Mouse (Mus musculus): Measurements from ENCODE around the gene Khsrp.
"Not testable (repeated sequence)": the region's sequence is repeated elsewhere in the genome, so short reads cannot be mapped to it uniquely, and the experiment has no call there.

Gene Khsrp

DNA sequence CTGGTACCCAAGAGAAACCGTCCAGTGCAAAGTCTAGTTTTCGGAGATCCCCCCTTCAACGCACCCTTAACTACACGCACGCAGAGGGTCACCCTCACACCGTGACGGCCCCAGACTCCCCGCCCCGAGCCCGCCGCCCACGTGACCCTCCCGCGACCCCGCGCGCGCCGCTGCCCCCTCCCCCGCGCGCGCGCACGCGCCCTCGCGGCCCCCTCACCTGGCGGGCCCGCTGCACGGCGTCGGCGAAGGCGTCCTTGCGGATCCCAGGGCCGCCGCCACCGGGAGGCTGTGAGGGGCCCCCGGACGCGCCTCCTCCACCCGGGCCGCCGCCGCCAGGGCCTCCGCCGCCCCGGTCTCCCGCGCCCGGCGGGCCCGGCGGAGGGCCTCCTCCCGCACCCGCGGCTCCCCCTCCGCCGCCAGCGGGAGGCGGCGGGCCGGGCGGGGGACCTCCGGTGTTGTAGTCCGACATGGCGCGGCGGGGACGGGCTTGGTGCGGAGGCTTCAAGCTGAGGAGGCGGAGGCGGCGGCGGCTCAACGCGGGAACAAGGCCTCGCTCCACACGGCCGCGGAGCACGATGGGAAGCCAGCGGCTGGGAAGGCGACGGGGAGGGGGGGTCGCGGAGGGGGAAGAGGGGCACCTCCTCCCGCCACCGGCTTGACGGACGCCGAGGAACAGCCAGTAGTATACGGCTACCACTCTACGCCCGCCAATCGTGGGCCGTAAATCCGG, at the start of gene Khsrp:
Gene Khsrp, minus strand, starts transcription at position 592 of the 730 bp plus-strand sequence.
- peak; percentile 49 for DNase-seq (ENCODE audit: low read depth, low spot score)

DNA sequence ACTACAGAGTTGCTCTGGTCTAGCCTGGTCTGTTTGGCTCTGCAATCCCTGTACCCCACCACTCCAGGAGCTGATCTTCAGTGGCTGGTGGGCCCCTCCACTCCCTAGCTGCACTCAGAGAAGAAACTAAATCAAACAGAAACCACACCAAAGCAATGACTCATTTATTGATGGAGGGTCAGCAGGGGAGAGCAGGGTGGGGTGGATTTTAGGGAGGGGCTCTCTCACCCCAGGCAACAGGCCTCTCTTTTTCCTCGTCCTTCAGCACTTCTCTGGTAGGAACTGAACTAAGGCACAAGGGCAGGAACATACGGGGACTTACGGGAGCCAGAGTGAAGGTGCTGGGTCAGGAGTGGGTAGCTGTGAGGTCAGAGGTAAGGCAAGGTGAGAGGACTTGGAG, 48.6 kb upstream of the Khsrp start:
- no peak for DNase-seq (ENCODE audit: low read depth, low spot score)

DNA sequence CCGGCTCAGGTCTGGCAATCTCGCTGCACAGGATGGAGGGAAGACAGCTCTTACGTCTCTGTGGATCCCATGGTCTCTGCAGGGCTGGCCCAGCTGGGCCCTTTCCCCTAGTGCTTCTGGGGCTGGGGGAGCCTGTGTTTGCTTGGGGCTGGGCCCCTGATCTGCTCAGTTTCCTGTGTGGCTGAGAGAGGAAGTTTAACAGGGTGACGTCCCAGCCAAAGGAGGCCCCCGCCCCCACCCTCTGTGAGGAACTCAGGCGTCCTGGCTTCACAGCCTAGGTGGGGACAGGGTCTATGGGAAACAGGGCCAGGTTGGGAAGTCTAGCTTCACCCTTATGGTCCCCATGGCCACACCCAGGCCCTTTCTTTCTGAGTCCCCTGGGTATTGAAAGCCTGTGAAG, 47.0 kb upstream of the Khsrp start, which contains the start of gene Dennd1c:
Gene Dennd1c, minus strand, starts transcription at position 179 of the 400 bp plus-strand sequence.
- DNase-seq (ENCODE audit: low read depth, low spot score), result no peak

DNA sequence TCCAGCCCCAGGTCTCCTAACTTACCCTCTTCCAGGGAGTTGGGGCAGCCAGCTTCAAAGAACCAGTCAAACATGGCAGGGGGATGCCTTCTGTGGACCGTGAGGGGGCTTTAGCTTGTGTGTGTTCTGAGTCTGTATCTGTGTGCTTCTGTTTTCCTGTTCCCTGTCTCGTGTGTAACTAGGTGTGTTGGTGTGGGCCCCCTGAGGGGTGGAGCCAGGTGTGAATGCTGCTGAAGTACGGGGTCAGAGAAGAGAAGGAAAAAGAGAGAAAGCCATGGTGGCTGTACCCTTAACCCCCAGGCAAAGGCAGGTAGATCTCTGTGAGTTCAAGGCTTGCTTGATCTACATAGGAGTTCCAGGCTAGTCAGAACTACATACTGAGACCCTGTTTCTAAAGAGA, 45.6 kb upstream of the Khsrp start:
- no peak for DNase-seq (ENCODE audit: low read depth, low spot score)

DNA sequence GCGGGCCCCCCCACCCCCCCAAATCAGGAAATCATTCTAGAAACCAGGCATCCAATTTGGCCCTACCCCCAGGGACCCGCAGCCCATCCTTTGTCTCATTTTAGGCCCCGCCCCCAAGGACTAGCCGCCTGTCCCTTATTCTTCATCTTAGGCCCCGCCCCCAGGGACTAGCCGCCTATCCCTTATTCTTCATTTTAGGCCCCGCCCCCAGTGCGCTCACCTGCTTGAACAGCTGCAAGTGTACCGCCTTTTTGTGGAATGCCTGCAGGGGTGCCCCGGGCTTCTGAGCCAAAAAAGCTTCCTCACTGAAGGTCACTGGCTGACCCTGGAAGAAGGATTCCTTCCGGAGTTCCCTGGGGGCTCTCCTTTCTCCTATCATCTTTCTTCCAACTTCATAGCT, 39.4 kb upstream of the Khsrp start:
- peak; percentile 63 for DNase-seq (ENCODE audit: low read depth, low spot score)

DNA sequence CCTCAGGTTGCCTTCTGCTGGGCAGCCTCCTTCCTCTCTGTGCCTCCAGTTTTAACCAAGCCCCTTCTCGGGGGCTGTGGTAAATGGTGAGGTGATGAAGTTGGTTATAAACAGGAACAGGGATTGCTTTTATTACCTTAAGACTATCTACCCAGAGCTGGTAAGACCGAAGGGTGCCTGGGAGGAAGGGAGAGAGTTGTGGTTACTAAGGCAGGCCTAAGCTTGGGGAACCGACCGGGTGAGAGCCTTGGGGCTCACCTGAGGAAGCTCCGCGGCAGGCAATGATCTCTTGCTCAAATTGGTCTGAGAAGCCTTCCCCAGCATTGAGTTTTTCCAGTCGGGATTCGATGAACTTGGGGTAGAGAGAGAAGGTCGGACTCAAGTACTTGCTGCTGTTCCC, 39.0 kb upstream of the Khsrp start:
- no peak for DNase-seq (ENCODE audit: low read depth, low spot score)

DNA sequence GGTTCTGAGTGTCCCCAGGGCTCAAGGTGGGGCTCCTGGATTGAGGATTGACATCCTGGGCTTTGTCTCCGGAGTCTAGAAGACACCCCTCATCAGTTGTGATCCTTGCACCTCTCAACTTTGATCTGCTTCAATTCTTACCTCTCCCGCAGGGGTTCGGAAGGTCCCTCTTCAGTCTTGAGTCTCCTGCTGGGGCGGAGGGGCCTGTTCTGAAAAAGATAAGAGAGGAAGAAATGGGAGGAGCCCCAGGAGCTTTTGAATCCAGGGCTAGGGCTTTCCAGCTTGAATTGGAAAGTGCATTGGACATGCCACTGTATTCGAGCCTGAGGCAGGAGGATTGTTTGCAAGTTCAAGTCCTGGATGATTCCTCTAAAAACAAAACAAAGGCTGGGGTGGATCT, 35.6 kb upstream of the Khsrp start:
- DNase-seq (ENCODE audit: low read depth, low spot score), result no peak

DNA sequence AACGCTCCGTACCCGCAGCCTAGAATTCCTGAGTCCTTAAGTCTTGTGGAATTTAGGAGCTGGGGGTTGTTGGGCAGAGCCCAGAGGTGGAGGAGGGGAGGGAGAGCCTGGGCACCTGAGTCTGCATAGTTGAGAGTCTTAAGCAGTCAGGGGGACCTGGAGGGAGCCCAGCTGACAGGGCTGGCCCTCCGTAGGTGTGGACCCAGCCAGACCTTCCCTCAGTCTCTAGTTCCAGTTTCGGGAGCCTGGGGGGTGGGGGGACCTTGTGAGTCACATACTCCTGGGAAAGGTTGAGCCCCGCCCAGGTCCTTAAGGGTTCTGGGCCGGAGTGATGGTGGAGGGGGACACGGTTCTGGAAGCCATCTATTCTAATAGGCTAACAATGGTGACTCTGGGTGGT, 31.7 kb upstream of the Khsrp start:
- DNase-seq (ENCODE audit: low read depth, low spot score), result no peak

DNA sequence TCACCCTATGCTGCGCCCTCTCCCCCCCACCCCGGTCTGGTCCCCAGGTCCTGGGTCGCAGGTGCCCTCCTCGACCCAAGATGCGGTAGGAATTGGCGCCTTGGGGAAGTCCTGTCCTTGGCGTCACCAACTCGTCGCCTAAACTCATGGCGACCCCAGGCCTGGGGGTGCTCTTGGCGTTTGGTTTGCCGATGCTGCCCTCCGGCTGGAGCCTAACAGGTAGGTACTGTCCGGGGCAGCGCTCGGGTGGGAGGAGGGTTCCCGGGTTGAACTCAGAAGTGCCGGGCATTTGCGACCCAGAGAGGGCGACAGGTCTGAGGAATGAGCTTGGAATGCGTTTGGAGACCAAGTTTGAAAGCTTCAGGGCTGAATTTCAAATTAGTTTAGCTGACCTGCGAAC, 31.2 kb upstream of the Khsrp start:
- no peak for DNase-seq (ENCODE audit: low read depth, low spot score)

DNA sequence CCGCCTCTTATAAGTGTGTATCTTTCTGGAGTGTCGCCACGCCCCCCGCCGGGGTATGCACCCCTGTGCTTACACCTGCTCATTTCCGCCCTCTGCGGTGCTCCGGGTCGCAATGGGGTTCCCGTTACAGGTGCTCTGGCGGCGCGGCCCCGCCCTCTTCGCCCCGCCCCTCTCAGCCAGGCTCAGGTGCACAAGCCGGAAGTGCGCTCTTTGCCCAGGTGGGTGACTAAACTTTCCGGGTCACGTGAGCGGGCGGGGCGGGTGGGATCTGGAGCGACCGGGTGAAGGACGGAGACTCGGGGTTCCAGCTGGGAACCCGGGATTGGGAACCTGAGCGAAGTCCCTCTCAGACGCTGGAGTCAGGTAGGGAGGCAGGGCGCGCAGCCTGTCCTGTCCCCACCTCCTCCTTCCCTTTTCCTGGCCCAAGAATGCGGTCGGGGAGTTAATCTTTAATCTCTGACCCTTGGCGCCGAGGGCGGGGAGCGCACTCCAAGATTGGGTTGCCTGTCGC, 30.7 kb upstream of the Khsrp start:
- DNase-seq (ENCODE audit: low read depth, low spot score), result no peak

DNA sequence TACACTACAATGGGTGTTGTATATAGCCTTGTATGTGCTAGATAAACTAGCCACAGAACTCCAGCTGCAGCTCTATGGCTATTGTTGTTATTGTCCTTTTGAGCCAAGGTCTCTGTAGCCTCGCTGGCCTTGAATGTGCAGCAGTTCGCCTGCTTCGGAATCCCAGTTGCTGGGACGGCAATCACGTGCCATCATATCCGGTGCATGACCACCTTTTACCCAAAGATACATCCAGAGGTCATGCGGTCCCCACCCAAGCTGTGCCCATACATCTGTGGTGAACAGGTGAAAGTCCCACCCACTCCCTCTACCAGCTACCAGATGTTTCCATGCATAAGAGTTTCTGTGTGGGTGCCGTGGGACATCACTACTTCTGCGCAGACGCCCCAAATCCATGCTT, 29.7 kb upstream of the Khsrp start:
- no peak for DNase-seq (ENCODE audit: low read depth, low spot score)

DNA sequence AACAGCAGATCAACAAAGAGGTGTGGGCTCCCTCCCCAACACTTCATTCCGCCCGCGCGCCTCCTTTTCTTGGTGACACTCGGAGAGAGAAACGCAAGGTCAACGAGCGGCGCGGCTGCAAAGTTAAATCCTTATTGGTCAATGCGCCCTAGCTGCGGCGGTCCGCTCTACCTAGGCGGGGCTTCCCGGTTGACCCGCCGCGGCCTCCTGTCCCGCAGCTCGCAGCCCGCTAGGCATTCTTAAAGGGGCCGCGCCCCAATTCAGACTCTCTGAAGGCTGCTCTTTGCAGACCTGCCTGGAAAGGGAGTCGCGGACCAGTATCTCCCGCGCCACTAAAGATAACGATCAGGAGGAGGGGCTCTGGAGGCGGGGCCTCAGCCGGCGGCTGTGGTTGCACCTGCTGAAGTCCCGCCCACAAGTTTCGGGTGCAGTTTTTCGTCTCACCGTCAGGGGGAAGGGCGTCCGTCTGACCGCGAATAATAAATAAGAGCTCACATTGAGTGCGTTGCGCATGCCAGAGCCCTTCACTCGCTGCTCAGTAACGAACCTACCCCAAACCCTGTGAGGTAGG, 29.0 kb upstream of the Khsrp start:
- peak; percentile 95 for DNase-seq (ENCODE audit: low read depth, low spot score)

DNA sequence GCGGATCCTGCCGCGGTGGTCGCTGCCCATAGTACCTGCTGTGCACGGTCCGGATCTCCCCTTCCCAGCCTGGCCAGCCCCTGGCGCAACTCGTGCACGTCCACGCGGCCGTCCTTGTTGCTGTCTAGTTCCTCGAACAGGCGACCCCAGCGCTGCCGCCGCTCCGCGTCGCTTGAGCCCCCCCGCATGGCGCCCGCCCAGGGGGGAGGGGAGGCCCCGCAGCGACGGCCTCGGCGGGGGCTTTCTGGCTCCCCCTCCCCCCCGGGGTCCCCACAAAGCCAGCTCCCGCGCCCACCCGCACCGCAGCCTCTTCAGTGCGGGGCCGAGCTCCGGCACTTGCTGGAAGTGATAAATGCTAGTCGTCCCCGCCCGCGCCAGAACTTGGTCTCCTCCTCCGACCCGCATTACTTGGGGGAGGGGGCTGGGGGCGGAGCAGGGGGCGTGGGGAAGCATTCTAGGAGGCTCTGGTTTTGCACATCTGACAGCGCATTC, 28.2 kb upstream of the Khsrp start, which contains the start of gene Slc25a23:
Gene Slc25a23, minus strand, starts transcription at position 378 of the 492 bp plus-strand sequence.
- peak; percentile 84 for DNase-seq (ENCODE audit: low read depth, low spot score)

DNA sequence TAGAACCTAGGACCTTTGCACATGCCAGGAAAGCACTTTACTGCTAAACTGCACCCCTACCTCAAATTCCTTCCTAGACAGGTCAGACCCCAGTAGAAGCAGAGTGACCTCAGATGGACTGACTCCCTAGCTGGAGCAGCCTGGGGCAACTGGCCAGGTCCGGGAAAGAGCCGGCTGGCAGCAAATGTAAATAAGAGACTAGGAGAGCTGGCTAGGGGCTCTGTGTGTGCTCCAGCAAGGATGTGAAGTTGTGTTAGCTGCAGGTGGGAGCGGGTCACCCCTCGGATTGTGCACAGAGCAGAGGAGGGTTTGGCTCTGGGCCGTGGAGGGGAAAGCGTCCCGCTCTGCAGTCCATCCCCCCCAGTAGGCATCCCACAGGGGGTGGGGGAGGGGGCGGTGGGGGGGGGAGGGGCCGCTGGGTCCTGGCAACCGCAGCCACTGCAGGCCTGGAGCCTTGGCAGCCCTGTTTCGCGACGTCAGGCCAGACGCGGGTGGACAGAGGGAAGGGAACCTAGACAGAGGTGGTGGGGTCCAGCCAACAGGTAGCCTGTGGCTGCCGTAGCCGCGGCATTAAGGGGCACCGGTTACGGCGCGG, 27.7 kb upstream of the Khsrp start, which contains the start of gene Crb3:
Gene Crb3, plus strand, starts transcription at position 215 of the 595 bp plus-strand sequence.
- DNase-seq (ENCODE audit: low read depth, low spot score), result no peak

DNA sequence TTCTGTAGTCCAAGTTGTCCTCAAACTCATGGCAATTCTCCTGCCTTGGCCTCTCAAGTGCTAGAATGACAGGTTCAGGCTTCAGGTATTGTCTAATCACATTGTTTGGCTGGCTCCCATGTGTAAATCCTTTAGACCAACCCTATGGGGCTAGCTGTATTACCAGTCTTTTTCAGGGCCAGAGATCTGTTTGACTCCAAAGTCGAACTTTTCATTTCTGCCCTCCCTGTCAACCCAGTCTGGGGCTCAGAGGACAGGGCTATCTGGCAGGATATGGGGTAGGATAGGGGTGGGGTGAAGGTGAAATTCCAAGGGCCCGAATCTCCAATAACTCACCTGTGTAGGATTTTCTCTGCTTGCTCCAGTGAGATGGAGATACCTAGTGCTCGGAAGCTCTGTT, 24.9 kb upstream of the Khsrp start:
- DNase-seq (ENCODE audit: low read depth, low spot score), result no peak

DNA sequence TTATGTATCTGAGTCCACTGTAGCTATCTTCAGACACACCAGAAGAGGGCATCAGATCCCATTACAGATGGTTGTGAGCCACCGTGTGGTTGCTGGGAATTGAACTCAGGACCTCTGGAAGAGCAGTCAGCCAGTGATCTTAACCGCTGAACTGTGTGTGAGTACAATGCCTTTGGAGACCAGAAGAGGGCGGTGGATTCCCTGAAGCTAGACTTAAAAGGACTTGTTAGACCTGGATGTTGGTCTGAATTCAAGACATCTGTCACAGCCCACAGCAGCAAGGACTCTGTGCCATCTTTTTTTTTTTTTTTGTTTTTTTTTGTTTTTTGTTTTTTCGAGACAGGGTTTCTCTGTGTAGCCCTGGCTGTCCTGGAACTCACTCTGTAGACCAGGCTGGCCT, 20.4 kb upstream of the Khsrp start:
- DNase-seq (ENCODE audit: low read depth, low spot score), result not testable (repeated sequence)

DNA sequence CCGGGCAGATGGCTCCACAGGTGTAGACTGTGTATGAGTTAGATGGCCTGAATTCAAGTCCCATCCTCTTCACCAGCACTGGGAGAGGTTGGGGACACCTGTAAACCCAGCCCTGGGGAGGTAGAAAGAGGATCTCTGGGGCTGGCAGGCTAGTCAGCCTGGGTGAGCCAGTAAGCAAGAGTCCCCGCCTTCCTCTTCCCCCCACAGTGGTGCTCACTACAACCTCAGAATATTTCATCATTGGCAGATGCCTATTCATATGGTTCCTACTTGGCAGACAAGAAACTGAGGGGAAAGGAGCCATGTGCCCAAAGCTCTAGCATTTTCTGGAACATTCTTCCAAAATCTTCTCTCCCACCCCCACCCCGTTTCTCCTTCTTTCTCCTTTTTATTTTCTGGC, 17.5 kb upstream of the Khsrp start:
- DNase-seq (ENCODE audit: low read depth, low spot score), result no peak

DNA sequence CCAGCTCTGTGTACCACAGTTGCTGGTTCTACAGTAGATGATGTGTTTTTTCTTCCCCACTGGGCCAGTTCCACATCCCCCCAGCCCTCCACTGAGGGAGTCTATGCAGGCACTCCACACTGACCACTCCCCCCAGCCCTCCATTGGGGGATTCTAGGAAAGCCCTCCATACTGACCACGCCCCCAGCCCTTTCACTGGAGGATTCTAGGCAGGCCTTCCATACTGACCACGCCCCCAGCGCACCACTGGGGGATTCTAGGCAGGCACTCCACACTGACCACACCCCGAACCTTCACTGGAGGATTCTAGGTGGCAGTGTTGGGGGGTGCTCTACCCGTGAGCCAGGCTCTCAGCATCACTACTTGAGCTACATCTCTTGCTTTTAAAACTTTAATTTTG, 16.1 kb upstream of the Khsrp start:
- DNase-seq (ENCODE audit: low read depth, low spot score), result no peak

DNA sequence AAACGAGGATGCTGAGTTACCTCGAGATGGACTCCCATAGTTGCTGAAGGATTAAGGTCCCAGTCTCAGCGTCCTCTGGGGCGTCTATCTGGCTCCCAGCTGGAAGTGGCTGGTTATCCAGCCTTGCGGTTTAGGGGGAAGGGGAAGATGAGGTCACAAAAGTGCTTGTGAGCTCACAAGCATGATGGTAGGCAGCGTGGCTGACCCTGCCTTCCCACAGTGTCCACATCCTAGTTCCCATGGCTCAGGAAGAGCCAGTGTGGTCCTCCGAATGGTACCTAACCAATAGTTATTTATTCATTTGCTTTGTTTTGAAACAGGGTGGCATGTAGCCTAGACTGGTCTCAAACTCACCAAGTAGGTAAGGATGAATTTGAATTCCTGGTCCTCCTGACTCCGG, 10.2 kb upstream of the Khsrp start, which contains the start of gene Slc25a41:
Gene Slc25a41, minus strand, starts transcription at position 101 of the 400 bp plus-strand sequence.
- no peak for DNase-seq (ENCODE audit: low read depth, low spot score)

DNA sequence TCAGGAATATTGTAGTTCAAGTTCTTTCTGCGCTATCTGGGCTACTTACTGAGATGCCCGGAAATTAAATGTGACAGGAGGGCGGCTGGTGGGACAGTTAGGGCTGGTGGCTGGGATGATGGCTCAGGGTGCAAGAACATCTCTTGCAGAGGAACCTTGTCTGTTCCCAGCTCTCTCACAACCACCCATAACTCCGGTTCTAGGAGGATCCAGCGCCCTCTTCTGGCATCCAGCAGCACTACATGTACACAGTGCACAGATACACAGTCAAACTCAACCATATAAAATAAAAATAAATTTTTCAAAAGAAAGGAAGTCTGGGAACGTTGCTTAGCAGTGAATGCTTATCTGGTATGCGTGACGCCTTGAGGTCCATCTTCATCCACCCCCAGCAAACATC, 7.7 kb upstream of the Khsrp start:
- DNase-seq (ENCODE audit: low read depth, low spot score), result no peak

DNA sequence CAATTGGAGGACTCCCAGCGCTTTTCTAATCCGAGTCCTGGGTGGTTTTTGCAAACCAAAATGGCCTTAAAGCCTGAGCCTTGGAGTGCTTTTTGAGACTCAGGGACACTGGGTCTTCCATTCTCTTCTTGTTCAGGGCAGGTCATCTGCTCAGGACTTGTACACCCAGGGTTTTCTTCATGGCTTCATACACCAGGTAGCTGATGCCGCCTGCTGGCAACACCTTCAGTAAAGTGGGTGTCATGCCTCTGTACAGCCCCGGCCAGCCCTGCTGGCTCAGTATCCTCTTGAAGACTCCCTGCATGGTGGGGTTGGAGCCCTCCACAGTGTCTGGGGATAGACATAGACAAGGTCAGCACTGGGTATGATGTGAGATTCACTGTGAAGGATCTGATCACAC, 1.5 kb upstream of the Khsrp start:
- DNase-seq (ENCODE audit: low read depth, low spot score), result no peak

DNA sequence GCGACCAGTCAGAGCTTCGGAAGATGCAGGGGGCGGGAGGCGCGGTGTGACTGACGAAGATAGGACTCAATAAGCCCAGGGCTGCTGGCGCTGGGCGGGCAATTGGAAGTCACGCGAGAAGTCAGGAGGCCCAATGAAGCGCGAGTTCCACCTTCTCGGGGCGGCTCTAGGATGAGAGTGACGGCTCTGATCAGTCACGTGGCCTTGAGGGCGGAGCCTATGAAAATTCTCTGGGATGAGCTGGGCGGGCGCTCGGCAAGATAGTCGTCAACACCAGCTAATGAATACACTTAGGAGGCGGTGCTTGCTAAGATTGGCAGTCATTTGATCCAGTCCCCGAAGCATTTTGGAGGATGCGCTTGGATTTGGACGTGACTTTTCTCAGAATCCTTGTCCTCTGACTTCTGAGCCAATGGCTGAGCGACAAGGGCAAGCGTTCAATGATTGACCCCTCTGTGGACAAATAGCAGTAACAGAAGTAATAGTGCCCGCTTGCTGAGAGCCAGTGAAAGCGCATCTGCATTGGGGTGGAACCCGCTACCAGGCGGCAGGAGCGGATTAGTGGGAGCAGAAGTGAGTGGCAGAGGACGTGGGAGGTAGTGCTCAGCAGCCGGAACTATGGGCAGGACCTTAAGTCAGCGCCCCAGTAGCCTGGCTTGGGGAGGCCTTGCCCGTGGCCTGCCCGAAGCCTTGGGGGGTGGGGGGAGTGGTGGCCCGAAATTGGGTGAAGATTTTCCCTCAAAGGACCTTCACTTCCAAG, 519 bp upstream of the Khsrp start:
- peak; percentile 100 for DNase-seq (ENCODE audit: low read depth, low spot score)
